Mouse (Mus musculus) cerebellum, adult (tissue): ENCODE measurements at regions not wholly inside any gene's neighbourhood (a gene's known extent, or its start where the extent isn't known, plus 50 kb on each side); places are given as distances from the start of the nearest gene placed in this dataset.

ENCODE experiments used
- ATAC-seq: cut with Nextera tagmentation; 2 replicates; pipeline ENCODE4 v1.9.2; 2017; ENCODE audit warnings: mild to moderate bottlenecking, moderate library complexity, mixed read lengths; ENCODE audit not compliant: insufficient number of reproducible peaks, low FRiP score, low TSS enrichment

DNA sequence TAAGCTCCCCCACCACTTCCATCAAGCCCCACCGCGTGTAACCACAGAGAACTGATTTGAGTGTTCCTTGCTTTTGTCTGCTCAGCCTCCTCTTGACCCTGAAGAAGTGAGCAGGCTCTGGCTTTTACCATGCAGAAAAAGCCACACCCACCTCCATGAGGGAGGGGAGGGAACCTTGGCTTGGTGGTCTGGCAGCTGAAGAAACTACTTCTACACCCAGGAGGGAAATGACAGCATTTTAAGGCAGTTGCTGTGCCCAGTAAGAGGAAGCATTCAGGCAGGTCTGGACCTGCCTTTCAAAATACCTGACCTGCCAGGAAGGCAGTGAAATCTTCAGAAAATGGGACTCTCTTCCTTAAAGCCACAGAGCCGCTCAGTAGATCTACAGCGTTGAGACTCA is 156.9 kb upstream of the Ofcc1 start:
- ATAC-seq = no peak

DNA sequence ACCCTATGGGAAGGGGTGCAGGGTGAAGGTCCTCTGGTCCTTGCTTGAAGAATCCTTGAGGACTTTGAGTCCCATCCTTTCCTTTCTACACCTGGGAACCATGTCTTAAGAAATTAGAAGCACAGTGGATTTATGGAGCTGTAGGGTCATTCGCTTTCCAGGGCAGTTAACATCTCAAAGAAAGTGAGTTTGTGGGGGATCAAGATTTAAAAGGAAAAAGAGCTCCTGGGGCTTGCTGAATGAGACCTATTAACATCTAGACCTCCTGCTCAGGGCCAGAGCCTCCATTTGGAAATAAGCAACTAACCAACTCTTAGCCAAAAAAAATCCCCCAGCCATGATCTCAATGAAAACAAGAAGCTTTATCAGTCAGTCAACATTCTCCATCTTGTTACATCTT is 148.0 kb upstream of the Ofcc1 start:
- ATAC-seq = no peak

DNA sequence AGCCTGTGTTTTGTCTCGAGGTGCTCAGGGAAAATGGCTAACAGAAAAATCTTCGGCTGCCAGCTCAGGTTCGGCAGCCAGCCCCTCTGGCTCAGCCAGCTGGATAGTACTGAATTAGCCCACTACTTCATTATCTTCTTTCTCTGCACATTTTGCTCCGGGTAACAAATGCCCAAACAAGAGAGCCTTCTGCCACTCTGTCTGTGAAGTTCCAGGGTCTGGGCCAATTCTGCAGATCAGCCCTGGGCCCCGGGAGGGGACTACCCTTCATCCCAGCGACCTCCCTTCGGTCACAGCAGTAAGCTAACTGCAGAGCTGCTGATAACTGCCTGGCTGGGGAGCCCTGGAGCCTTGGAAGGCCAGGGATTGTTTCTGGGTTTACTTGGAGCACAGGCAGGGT is 119.6 kb upstream of the Ofcc1 start:
- no peak for ATAC-seq

DNA sequence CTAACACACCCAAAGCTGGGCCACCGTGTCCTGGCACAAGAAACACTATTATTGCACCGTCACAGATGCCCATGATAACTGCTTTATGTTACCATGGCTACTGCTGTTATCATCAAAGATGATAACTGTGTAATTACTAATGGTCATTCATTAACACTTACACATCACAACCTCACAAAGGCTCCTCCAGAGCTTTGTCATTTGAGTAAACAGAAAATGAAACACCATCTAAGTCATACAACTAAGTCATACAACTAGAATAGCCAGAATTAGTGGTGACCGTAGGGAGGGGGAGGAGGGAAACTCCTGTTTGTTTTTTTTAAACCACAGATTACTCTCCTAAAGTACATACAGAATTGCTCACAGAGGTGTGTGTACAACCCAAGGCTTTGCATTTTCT is 111.4 kb upstream of the Ofcc1 start:
- ATAC-seq = no peak

DNA sequence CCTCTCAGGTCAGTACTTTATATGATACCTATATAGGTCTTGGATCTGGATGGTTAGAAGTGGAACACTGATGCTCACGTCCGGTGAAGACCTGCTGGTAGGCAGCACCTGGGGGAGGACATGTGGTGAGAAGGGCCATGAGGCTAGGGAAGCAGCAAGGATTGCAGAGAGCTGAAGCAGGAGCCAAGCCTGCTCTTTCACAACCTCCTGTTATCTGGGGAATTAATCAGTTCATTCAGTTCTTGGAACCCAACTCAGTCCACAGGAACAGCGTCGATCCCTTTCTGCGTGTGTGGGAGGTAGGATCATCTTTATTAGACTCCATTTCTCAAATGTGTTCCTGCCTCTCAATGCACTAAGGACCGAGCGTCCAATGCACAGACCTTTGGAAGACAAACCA is 107.9 kb upstream of the Ofcc1 start:
- no peak for ATAC-seq

DNA sequence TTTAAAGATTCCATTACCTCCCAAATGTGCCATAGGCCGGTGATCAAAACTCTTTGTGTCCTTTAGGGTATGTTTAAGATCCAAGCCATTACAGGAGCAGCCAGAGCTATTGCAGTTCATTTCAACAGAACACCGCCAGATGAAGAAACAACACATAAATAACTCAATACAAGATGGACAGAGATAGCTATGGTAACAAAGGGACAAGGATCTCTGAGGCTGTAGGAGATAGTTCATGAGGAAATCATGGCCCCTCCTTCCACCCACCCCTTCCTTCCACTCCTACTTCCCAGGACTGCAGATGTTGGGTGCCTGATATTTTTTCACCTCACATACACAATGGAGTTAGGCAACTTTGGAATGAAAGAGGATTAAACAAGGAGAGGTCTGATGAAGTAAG is 92.1 kb upstream of the Ofcc1 start:
- ATAC-seq = no peak

DNA sequence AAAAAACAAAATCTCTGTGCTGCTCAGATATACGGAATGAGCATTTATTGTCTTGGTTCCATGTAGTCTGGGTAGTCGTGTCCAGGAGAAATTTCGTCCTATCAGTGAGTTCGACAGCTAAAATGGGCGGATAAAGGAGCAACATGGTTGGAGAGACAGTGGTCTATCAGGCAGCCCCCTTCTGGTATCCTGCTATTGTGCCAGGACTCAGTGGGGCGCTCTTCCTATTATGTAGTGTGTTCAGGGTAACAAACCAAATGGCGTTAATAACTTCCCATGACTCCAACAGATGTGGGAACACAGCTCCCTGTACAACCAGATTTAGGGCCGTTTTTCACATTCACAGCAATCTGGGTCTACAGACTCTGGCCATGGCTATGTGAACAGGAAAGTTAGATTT is 68.6 kb upstream of the Ofcc1 start:
- ATAC-seq = no peak

DNA sequence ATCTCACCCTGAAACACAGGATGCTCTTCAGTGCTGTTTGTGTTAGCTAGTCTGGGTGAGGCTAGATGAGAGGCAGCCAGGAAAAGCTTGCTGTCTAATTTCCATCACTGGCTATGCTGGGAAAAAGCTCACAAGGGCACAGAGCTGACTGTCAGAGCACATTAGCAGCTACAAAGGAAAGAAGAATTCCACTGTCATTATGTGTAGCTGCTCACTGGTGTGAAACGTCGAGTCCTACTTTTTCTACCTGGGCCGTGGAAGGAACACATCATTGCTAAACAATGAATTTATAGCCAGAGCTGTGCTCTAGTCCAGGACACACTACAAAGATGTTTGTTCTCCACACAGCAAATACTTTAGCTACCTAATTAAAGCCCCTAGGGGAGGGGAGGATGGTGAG is 61.8 kb upstream of the Ofcc1 start:
- ATAC-seq = no peak

DNA sequence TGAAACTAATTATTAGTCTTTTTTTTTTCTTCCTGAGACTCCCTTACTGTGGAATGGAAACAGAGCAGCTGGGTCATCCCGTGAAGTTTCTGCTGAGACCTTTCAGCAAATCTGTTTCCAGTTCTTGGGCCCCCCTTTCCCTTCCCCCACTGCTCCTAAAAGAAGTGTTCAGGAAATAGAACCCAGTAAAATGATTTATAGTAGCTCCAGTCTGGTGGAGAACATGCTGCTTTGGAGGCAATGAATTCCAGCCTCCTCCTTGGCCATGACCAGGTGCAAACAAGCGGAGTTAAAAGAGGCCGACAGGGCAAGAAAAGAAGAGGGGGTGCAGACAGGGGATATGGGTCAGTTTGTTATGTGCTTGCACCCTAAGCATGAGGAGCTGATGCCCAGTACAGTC is 56.6 kb upstream of the Ofcc1 start:
- no peak for ATAC-seq

DNA sequence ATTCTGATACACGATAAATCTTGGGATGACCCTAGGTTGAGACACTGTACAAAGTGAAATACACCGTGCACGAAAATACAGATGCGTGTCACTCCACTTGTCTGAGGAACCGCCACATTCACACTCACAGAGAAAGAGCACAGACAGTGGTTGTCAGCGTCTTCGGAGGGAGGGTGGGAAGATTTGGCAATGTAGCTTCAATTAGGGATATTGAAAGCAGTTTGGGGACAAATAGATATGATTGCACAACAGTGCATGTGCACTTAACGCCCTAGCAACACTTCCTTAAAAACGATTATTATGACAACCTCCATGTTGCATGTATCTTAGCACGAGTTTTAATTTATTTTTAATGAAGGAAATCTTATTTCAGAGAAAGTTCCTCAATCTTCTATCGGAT is 51.8 kb upstream of the Ofcc1 start:
- no peak for ATAC-seq
